Mouse (Mus musculus): ENCODE results near the gene Pus1. TPM values are rescaled to one million over a fixed set of nuclear protein-coding genes. Genes with fewer than 3 reads are reported as not detected.
"Not testable (repeated sequence)": the region's sequence is repeated elsewhere in the genome, so short reads cannot be mapped to it uniquely, and the experiment has no call there.

Gene Pus1
- total and polyA plus RNA-seq, 3 experiments = 16.2 to 21.3 (median 19.1) TPM

GRCm38 (mm10) chr5:110779276-110779997 lies 1.0 kb downstream of the Pus1 start:
- no peaks in the 10 kb centered on the region for H3K79me2 ChIP-seq (replicated peaks; ENCODE audit: control insufficient read depth, insufficient read depth, low read length)
- H3K4me1 ChIP-seq (ENCODE audit: control insufficient read depth, insufficient read depth, low read length) = peaks cover 2% of the 10 kb centered on the region
- no peaks in the 10 kb centered on the region for H3K36me3 ChIP-seq (ENCODE audit: control insufficient read depth, insufficient read depth, low read length)
- no peak for TF ChIP-seq EP300 (IDR thresholded peaks at IDR 0.05; ENCODE audit: insufficient read depth, low read depth, low read length)
- no peak for TF ChIP-seq POLR2A (IDR thresholded peaks at IDR 0.05; ENCODE audit: insufficient read depth, low read depth, low read length)
- TF ChIP-seq CTCF (IDR thresholded peaks at IDR 0.05) = no peak
- WGBS = 24% methylated on average over 15 of the region's 15 CpGs
- H3K9ac ChIP-seq (ENCODE audit: low read depth, low read length) = peak overlapping the region; percentile 22
- H3K4me3 ChIP-seq = peak overlapping the region; percentile 79
- H3K27ac ChIP-seq = no peak overlapping the region; the same call in 1 of the 2 replicates
- no peak for DNase-seq
- H3K27me3 ChIP-seq (ENCODE audit: control insufficient read depth, insufficient read depth, low read length) = no peaks in the 10 kb centered on the region
- intact Hi-C loops (cut with DNase I) = no loop called here

DNA sequence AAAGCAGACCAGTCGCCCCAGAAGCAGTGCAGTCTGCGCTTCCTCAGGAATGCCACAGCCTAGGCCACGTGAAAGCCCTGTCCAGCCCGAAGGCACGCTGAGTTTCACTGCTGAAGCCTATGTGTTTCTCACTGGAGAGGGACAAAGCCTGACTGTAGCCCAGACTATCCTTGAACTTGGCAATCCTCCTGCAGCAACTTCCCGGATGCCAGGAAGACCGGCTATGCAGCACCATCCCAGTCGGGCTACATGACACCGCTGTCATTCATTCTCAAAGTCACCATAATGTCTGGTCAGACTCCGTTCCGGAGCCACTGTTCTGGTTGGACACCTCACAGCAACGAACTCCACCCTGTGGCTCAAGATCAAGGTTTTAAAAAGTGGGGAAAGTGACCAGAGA lies 2.2 kb downstream of the Pus1 start:
- Histone ChIP-seq H3K27me3 (ENCODE audit: control insufficient read depth, insufficient read depth, low read length) (no peaks in the 10 kb centered on the region), H3K79me2 (replicated peaks; ENCODE audit: control insufficient read depth, insufficient read depth, low read length) (no peaks in the 10 kb centered on the region), H3K36me3 (ENCODE audit: control insufficient read depth, insufficient read depth, low read length) (no peaks in the 10 kb centered on the region), H3K9ac (ENCODE audit: low read depth, low read length) (no peak overlapping the region), H3K27ac (no peak overlapping the region), H3K4me1 (ENCODE audit: control insufficient read depth, insufficient read depth, low read length) (peaks cover 2% of the 10 kb centered on the region), H3K4me3 (no peak overlapping the region)
- WGBS = 84% methylated on average over 12 of the region's 12 CpGs
- intact Hi-C loops (cut with DNase I) = no loop called here
- TF ChIP-seq CTCF (IDR thresholded peaks at IDR 0.05) (no peak), POLR2A (IDR thresholded peaks at IDR 0.05; ENCODE audit: insufficient read depth, low read depth, low read length) (no peak), EP300 (IDR thresholded peaks at IDR 0.05; ENCODE audit: insufficient read depth, low read depth, low read length) (no peak)
- no peak for DNase-seq

GRCm38 (mm10) chr5:110776141-110776540 lies 4.3 kb downstream of the Pus1 start:
- TF ChIP-seq CTCF (IDR thresholded peaks at IDR 0.05) = no peak
- TF ChIP-seq POLR2A (IDR thresholded peaks at IDR 0.05; ENCODE audit: insufficient read depth, low read depth, low read length) = no peak
- no peak for TF ChIP-seq EP300 (IDR thresholded peaks at IDR 0.05; ENCODE audit: insufficient read depth, low read depth, low read length)
- no peaks in the 10 kb centered on the region for H3K36me3 ChIP-seq (ENCODE audit: control insufficient read depth, insufficient read depth, low read length)
- 90% methylated on average over 2 of the region's 2 CpGs for WGBS

DNA sequence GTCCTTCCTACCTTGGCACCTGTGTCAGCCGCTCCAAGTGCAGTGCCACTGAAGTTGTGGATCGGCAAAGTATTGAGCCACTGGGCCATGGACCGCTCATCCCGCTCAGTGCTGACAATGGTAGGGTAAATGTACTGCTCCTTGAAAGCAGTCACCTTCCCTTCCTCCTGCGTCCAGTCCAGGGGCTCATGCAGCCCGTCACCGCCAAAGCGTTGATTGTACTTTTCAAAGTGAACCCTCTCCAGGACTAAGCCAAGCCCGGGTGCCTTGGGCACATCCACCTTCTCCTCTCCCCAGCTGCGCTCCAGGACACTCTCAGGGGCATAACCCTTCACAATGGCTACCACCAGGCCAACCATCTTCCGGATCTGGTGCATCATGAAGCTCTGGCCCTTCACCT lies 5.9 kb downstream of the Pus1 start:
- H3K27ac ChIP-seq = no peak overlapping the region
- no peak for DNase-seq
- intact Hi-C loops (cut with DNase I) = loop anchor here (5.0 kb wide), 1 partner anchor 148 kb away; no protein-coding TSS in a partner anchor
- 88% methylated on average over 11 of the region's 11 CpGs for WGBS
- H3K9ac ChIP-seq (ENCODE audit: low read depth, low read length) = no peak overlapping the region
- no peaks in the 10 kb centered on the region for H3K27me3 ChIP-seq (ENCODE audit: control insufficient read depth, insufficient read depth, low read length)
- H3K4me1 ChIP-seq (ENCODE audit: control insufficient read depth, insufficient read depth, low read length) = peaks cover under 1% of the 10 kb centered on the region
- TF ChIP-seq EP300 (IDR thresholded peaks at IDR 0.05; ENCODE audit: insufficient read depth, low read depth, low read length) (no peak), POLR2A (IDR thresholded peaks at IDR 0.05; ENCODE audit: insufficient read depth, low read depth, low read length) (no peak), CTCF (IDR thresholded peaks at IDR 0.05) (no peak)
- H3K79me2 ChIP-seq (replicated peaks; ENCODE audit: control insufficient read depth, insufficient read depth, low read length) = no peaks in the 10 kb centered on the region; the same call in 1 of the 2 replicates
- no peak overlapping the region for H3K4me3 ChIP-seq
- H3K36me3 ChIP-seq (ENCODE audit: control insufficient read depth, insufficient read depth, low read length) = no peaks in the 10 kb centered on the region

More at GRCm38 (mm10) chr5:110776141-110776540, 4.3 kb downstream of the Pus1 start:
- H3K4me3 ChIP-seq = no peak overlapping the region
- peaks cover 2% of the 10 kb centered on the region for H3K4me1 ChIP-seq (ENCODE audit: control insufficient read depth, insufficient read depth, low read length)
- intact Hi-C loops (cut with DNase I) = no loop called here
- no peaks in the 10 kb centered on the region for H3K27me3 ChIP-seq (ENCODE audit: control insufficient read depth, insufficient read depth, low read length)
- no peaks in the 10 kb centered on the region for H3K79me2 ChIP-seq (replicated peaks; ENCODE audit: control insufficient read depth, insufficient read depth, low read length)
- H3K9ac ChIP-seq (ENCODE audit: low read depth, low read length) = no peak overlapping the region
- no peak overlapping the region for H3K27ac ChIP-seq
- no peak for DNase-seq

DNA sequence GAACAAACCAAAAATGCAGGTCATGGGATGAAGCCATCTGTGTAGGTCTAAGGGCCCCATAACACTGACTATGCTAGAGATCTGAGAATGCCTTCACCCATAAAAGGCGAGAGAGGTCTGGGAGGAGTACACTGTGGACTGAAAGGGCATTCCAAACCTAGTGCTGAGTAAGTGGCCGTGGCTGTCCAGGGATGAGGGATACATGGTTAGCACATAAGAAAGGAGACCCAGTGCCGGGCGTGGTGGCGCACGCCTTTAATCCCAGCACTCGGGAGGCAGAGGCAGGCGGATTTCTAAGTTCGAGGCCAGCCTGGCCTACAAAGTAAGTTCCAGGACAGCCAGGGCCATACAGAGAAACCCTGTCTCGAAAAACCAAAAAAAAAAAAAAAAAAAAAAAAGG lies 7.5 kb downstream of the Pus1 start:
- WGBS = 94% methylated on average over 9 of the region's 10 CpGs
- H3K27ac ChIP-seq; H3K79me2 ChIP-seq (replicated peaks; ENCODE audit: control insufficient read depth, insufficient read depth, low read length); H3K27me3 ChIP-seq (ENCODE audit: control insufficient read depth, insufficient read depth, low read length); H3K4me3 ChIP-seq; H3K36me3 ChIP-seq (ENCODE audit: control insufficient read depth, insufficient read depth, low read length); H3K9ac ChIP-seq (ENCODE audit: low read depth, low read length); H3K4me1 ChIP-seq (ENCODE audit: control insufficient read depth, insufficient read depth, low read length); DNase-seq: not testable (repeated sequence)
- intact Hi-C loops (cut with DNase I) = loop anchor here (5.0 kb wide), 1 partner anchor 149 kb away; no protein-coding TSS in a partner anchor

GRCm38 (mm10) chr5:110770448-110771158 lies 9.9 kb downstream of the Pus1 start, which contains the start of gene Ep400:
TSS of gene Ep400 (minus strand) at chr5:110770717.
- under 1% methylated on average over 83 of the region's 83 CpGs for WGBS
- H3K79me2 ChIP-seq (replicated peaks; ENCODE audit: control insufficient read depth, insufficient read depth, low read length) = peaks cover 7% of the 10 kb centered on the region

More at GRCm38 (mm10) chr5:110770448-110771158, 9.9 kb downstream of the Pus1 start, which contains the start of gene Ep400:
- H3K27me3 ChIP-seq (ENCODE audit: control insufficient read depth, insufficient read depth, low read length) = no peaks in the 10 kb centered on the region
- peak within 1 kb of the TSS; percentile 98 for H3K9ac ChIP-seq (ENCODE audit: low read depth, low read length)
- H3K36me3 ChIP-seq (ENCODE audit: control insufficient read depth, insufficient read depth, low read length) = peaks cover 6% of the 10 kb centered on the region
- peaks cover 2% of the 10 kb centered on the region for H3K4me1 ChIP-seq (ENCODE audit: control insufficient read depth, insufficient read depth, low read length)
- intact Hi-C loops (cut with DNase I) = loop anchor here (2.0 to 5.0 kb wide), 2 partner anchors 38 to 152 kb away; no protein-coding TSS in a partner anchor
- H3K4me3 ChIP-seq = peak within 1 kb of the TSS; percentile 99
- TF ChIP-seq CTCF (IDR thresholded peaks at IDR 0.05) (peak; percentile 68), EP300 (IDR thresholded peaks at IDR 0.05; ENCODE audit: insufficient read depth, low read depth, low read length) (peak; percentile 77; the same call in 1 of the 2 replicates), POLR2A (IDR thresholded peaks at IDR 0.05; ENCODE audit: insufficient read depth, low read depth, low read length) (peak; percentile 95)
- peak within 1 kb of the TSS; percentile 87 for H3K27ac ChIP-seq
- peak; percentile 100 for DNase-seq

Data from heart, adult 2 months (tissue).